22 mouse cellular contexts compared by ENCODE assay signal in the genomic region with DNA sequence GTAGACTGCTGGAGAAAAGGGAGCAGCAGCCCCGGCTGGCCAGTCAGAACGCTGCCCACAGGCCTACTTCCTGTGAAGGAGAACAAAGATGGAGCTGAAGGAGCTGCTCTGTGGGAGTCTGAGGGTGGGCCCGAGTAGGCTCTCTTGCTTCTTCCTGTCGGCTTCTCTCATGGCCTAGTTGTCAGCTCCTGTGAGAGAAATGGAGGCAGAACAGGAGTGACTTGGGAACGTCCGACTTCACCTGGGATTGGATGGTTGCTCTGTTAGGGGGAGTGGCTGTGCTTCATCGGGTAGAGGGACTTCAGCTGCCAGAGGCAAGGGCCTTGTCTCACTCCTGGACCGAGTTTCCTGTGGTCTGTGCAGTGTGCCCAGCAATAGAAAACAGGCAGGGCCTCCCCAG. TPM values are rescaled to one million over a fixed set of nuclear protein-coding genes. Genes with fewer than 3 reads are reported as not detected.
"Had no signal": no experiment of that assay in that cellular context is flagged by ENCODE, and none has a peak within 500 bp of the region (broad histone marks: within the 10 kb centered on the region; RNA-seq: fewer than 3 reads in every experiment).

No protein-coding gene starts in this region.

- H3K4me1 ChIP-seq: limb, embryonic 15.5 days; liver, embryonic 12.5 days had no signal

- H3K4me2 ChIP-seq: kidney, embryonic 15.5 days; limb, embryonic 15.5 days; liver, embryonic 12.5 days; lung, embryonic 14.5 days; midbrain, embryonic 11.5 days; neural tube, embryonic 13.5 days had no signal

- H3K36me3 ChIP-seq: kidney, embryonic 15.5 days; limb, embryonic 15.5 days; liver, embryonic 12.5 days; neural tube, embryonic 13.5 days had no signal

- H3K9ac ChIP-seq: kidney, embryonic 15.5 days; limb, embryonic 15.5 days; liver, embryonic 12.5 days; lung, embryonic 14.5 days; neural tube, embryonic 13.5 days had no signal

- H3K27me3 ChIP-seq: kidney, embryonic 15.5 days; limb, embryonic 15.5 days; liver, embryonic 12.5 days; neural tube, embryonic 13.5 days had no signal

- H3K9me3 ChIP-seq: kidney, embryonic 15.5 days; limb, embryonic 15.5 days; liver, embryonic 12.5 days; neural tube, embryonic 13.5 days had no signal

- DNase-seq: kidney, postnatal 14 days; layer of hippocampus, adult 9-11 months; layer of hippocampus, postnatal 36 days; lung, embryonic 14.5 days; lung, postnatal 10 days; lung, postnatal 4 days; retina, postnatal 1 day; right cerebral cortex, postnatal 4 days; spleen, adult 18-20 months; thymus, adult 2 months; thymus, postnatal 25 days had no signal

- H3K27ac ChIP-seq: kidney, embryonic 15.5 days; limb, embryonic 15.5 days; liver, embryonic 12.5 days; neural tube, embryonic 13.5 days had no signal

- ATAC-seq: liver, embryonic 12.5 days; midbrain, embryonic 16.5 days had no signal

- H3K4me3 ChIP-seq: kidney, embryonic 15.5 days; limb, embryonic 15.5 days; liver, embryonic 12.5 days; neural tube, embryonic 13.5 days had no signal

RNA-seq across cellular contexts. Expression of gene Ccdc113, which starts 14.0 kb away (rescaled TPM):
- total RNA-seq: megakaryocyte, adult 5-6 weeks had no signal
- polyA plus RNA-seq: limb, embryonic 11.5 days; liver, embryonic 12.5 days; liver, embryonic 16.5 days; midbrain, embryonic 11.5 days; stomach, embryonic 14.5 days had no signal

RNA-seq across cellular contexts. Expression of gene Prss54, which starts 28.2 kb away (rescaled TPM):
- total RNA-seq: layer of hippocampus, postnatal 36 days; left cerebral cortex, postnatal 10 days; megakaryocyte, adult 5-6 weeks had no signal
- polyA plus RNA-seq: kidney, embryonic 15.5 days; limb, embryonic 11.5 days; limb, embryonic 15.5 days; liver, embryonic 12.5 days; liver, embryonic 16.5 days; lung, embryonic 14.5 days; midbrain, embryonic 11.5 days; midbrain, embryonic 16.5 days; neural tube, embryonic 13.5 days; stomach, embryonic 14.5 days had no signal
